Mouse (Mus musculus) thymus, postnatal 0 days (tissue): ENCODE measurements around the gene Ifitm3. TPM values are rescaled to one million over a fixed set of nuclear protein-coding genes. Genes with fewer than 3 reads are reported as not detected.

Source experiments
- DNase-seq: peaks from one replicate; pipeline ENCODE4 v3.0.0-alpha.2; 2015; ENCODE audit warnings: low spot score
- polyA plus RNA-seq: library from polyadenylated mRNA; unstranded; fragments of >200 nt; fragmentation: Nextera tagmentation; extraction: Ambion mirVana; gene quantifications from 2 replicates; pipeline ENCODE4 v1.2.1, GENCODE M21; 2015

The Ifitm3 gene
- polyA plus RNA-seq, 1 experiment from 2014 or later, result 987 TPM

DNA sequence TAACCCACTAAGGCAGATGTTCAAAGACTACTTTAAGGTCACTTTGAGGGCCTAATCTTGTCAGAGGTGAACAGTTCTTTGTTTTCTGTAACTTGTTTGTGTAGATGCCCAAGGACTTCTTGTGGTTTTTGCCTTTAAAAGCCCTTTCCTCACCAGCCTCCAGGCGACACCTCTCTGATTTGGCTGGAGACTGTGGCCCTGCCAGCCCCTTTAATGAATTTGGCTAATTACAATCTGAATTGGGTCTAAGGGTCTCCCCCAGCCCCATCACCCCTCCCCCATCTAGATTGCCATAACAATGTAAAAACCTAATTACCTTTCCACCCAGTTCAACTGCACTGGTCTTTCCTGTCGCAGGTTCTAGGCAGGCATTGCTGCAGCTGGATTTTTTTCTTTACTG, 47.8 kb downstream of the Ifitm3 start:
- DNase-seq, result no peak

DNA sequence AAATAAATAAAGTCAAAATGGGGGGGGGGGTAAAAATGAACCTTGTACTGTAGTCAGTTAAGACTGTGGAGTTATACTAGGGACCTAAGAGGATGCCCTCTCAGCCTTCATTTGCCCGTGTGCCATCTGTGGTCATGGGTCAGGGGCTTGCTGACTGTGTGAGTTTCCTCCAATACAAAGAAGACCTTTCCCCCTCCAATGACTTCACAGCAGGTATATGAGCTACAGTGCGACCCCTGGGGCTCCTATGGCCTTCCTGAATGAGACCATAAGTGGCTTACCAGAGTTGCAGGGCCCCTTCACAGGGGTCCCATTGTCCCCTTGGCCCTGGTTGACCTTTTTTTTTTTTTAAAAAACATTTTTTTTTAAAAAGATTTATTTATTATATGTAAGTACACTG, 49.2 kb downstream of the Ifitm3 start:
- DNase-seq, result no peak

- DNase-seq, result no peak
Observed at GRCm38 (mm10) chr7:140960026-140960425, 50.5 kb downstream of the Ifitm3 start.

Other genes with a start within 250 kb of the Ifitm3 start
- 0.13 and 0.18 TPM in 2 replicates for gene Cyp2e1, start 247.0 kb downstream of the Ifitm3 start, polyA plus RNA-seq
- gene Syce1, start 222.9 kb downstream of the Ifitm3 start, polyA plus RNA-seq, result 0.61 and 0.84 TPM in 2 replicates
- gene Zfp941, start 188.6 kb downstream of the Ifitm3 start, polyA plus RNA-seq, result 0.49 and 0.57 TPM in 2 replicates
- 3.6 and 4.0 TPM in 2 replicates for gene Urah, start 175.8 kb downstream of the Ifitm3 start, polyA plus RNA-seq
- gene Scgb1c1, start 165.2 kb downstream of the Ifitm3 start, polyA plus RNA-seq, result 2.0 and 2.2 TPM in 2 replicates
- not detected in 2 replicates for gene Odf3, start 163.0 kb downstream of the Ifitm3 start, polyA plus RNA-seq
- gene Gm45785, start 154.4 kb downstream of the Ifitm3 start, polyA plus RNA-seq, result not detected in 2 replicates
- 70.6 and 78.5 TPM in 2 replicates for gene Ric8a, start 153.8 kb downstream of the Ifitm3 start, polyA plus RNA-seq
- 42.8 and 52.4 TPM in 2 replicates for gene Bet1l, start 153.2 kb downstream of the Ifitm3 start, polyA plus RNA-seq
- 274 and 296 TPM in 2 replicates for gene Psmd13, start 128.8 kb downstream of the Ifitm3 start, polyA plus RNA-seq
- gene Sirt3, start 128.5 kb downstream of the Ifitm3 start, polyA plus RNA-seq, result 17.5 and 19.4 TPM in 2 replicates
- 1.9 and 3.2 TPM in 2 replicates for gene Cox8b, start 110.3 kb downstream of the Ifitm3 start, polyA plus RNA-seq
- 0.74 and 0.81 TPM in 2 replicates for gene Nlrp6, start 89.9 kb downstream of the Ifitm3 start, polyA plus RNA-seq
- 15.5 and 18.6 TPM in 2 replicates for gene Pgghg, start 69.4 kb downstream of the Ifitm3 start, polyA plus RNA-seq
- gene Ifitm5, start 60.5 kb downstream of the Ifitm3 start, polyA plus RNA-seq, result 0.39 and 0.63 TPM in 2 replicates
- gene Gm45717, start 54.8 kb downstream of the Ifitm3 start, polyA plus RNA-seq, result not detected in 2 replicates
- 443 and 459 TPM in 2 replicates for gene Ifitm2, start 54.8 kb downstream of the Ifitm3 start, polyA plus RNA-seq
- gene Ifitm1, start 43.5 kb downstream of the Ifitm3 start, polyA plus RNA-seq, result 109 and 131 TPM in 2 replicates
- gene Ifitm6, start 7.2 kb upstream of the Ifitm3 start, polyA plus RNA-seq, result 0.73 and 0.95 TPM in 2 replicates
- gene Gm17387, start 18.4 kb upstream of the Ifitm3 start, polyA plus RNA-seq, result not detected in 2 replicates
- 2.0 and 2.5 TPM in 2 replicates for gene B4galnt4, start 50.3 kb upstream of the Ifitm3 start, polyA plus RNA-seq
- 45.1 and 47.8 TPM in 2 replicates for gene Pkp3, start 67.4 kb upstream of the Ifitm3 start, polyA plus RNA-seq
- 45.9 and 51.9 TPM in 2 replicates for gene Sigirr, start 89.8 kb upstream of the Ifitm3 start, polyA plus RNA-seq
- gene Ano9, start 107.0 kb upstream of the Ifitm3 start, polyA plus RNA-seq, result 0.18 and 0.33 TPM in 2 replicates
- gene Ptdss2, start 111.6 kb upstream of the Ifitm3 start, polyA plus RNA-seq, result 25.5 and 28.8 TPM in 2 replicates
- 71.2 and 72.2 TPM in 2 replicates for gene Rnh1, start 162.1 kb upstream of the Ifitm3 start, polyA plus RNA-seq
- gene Hras, start 183.2 kb upstream of the Ifitm3 start, polyA plus RNA-seq, result 58.8 and 66.5 TPM in 2 replicates
- 2.5 and 2.9 TPM in 2 replicates for gene Lrrc56, start 183.4 kb upstream of the Ifitm3 start, polyA plus RNA-seq
- gene Lmntd2, start 203.3 kb upstream of the Ifitm3 start, polyA plus RNA-seq, result 1.1 and 1.8 TPM in 2 replicates
- 19.7 and 20.6 TPM in 2 replicates for gene Rassf7, start 205.1 kb upstream of the Ifitm3 start, polyA plus RNA-seq
- 63.0 and 67.4 TPM in 2 replicates for gene Phrf1, start 218.0 kb upstream of the Ifitm3 start, polyA plus RNA-seq